Mouse (Mus musculus) neural tube, embryonic 14.5 days (tissue): Measurements from ENCODE around the gene Mpv17. TPM values are rescaled to one million over a fixed set of nuclear protein-coding genes. Genes with fewer than 3 reads are reported as not detected.
A peak's percentile ranks its signal among the peaks of the same experiment; 100 is the strongest.

Experiments used
- ATAC-seq: fragments of 200-750 bp; cut with Nextera tagmentation; 2 replicates; pipeline ENCODE4 v1.8.0; 2017; ENCODE audit warnings: low read depth, mild to moderate bottlenecking, moderate TSS enrichment, moderate library complexity
- H3K27ac ChIP-seq: fragments of 300-500 bp; sonication (generic); 2 replicates; pipeline ENCODE4 v1.5.1; 2014; ENCODE audit warnings: low read depth, mild to moderate bottlenecking, control low read depth, low read length, moderate library complexity, mixed read lengths
- H3K27me3 ChIP-seq: fragments of 300-500 bp; sonication (generic); 2 replicates; pipeline ENCODE4 v1.6.1; 2014; ENCODE audit warnings: low read length; ENCODE audit not compliant: control insufficient read depth, insufficient read depth
- H3K36me3 ChIP-seq: fragments of 300-500 bp; sonication (generic); 2 replicates; pipeline ENCODE4 v1.6.1; 2014; ENCODE audit warnings: low read length, mixed read lengths; ENCODE audit not compliant: control insufficient read depth, insufficient read depth
- H3K4me1 ChIP-seq: fragments of 300-500 bp; sonication (generic); 2 replicates; pipeline ENCODE4 v1.6.1; 2014; ENCODE audit warnings: low read length; ENCODE audit not compliant: control insufficient read depth, insufficient read depth
- H3K4me2 ChIP-seq: fragments of 300-500 bp; sonication (generic); 2 replicates; pipeline ENCODE4 v1.6.1; 2014; ENCODE audit warnings: mild to moderate bottlenecking, low read depth, low read length, control low read depth
- H3K4me3 ChIP-seq: fragments of 300-500 bp; sonication (generic); 2 replicates; pipeline ENCODE4 v1.5.1; 2014; ENCODE audit warnings: low read depth, low read length, control low read depth, mixed read lengths
- H3K9ac ChIP-seq: fragments of 300-500 bp; sonication (generic); replicated peaks from 2 replicates; pipeline ENCODE4 v1.6.1; 2014; ENCODE audit warnings: low read depth, mild to moderate bottlenecking, control low read depth, low read length, mixed read lengths
- H3K9me3 ChIP-seq: fragments of 300-500 bp; sonication (generic); 2 replicates; pipeline ENCODE4 v1.6.1; 2016; ENCODE audit warnings: low read length; ENCODE audit not compliant: control insufficient read depth
- WGBS: fragments of 180-500 bp; shearing (Covaris S2); extraction: QIAGEN DNeasy Blood & Tissue Kit; methylation state at CpG from one replicate; pipeline ENCODE4 v1.1.7; 2014; 5-methylcytosine and 5-hydroxymethylcytosine counted together
- polyA plus RNA-seq: library from polyadenylated mRNA; unstranded; fragments of >200 nt; fragmentation: Nextera tagmentation; extraction: Ambion mirVana; gene quantifications from 2 replicates; pipeline ENCODE4 v1.2.1, GENCODE M21; 2014

Mpv17 gene
- polyA plus RNA-seq, 1 experiment from 2014 or later = 58.3 TPM

- no peak for ATAC-seq
- Histone ChIP-seq H3K27me3 (no peaks in the 10 kb centered on the region), H3K4me2 (no peak overlapping the region), H3K9me3 (peaks cover 5% of the 10 kb centered on the region), H3K36me3 (peaks cover 66% of the 10 kb centered on the region), H3K27ac (no peak overlapping the region), H3K4me3 (no peak overlapping the region), H3K9ac (no peak overlapping the region), H3K4me1 (peaks cover 27% of the 10 kb centered on the region; the same call in 1 of the 2 replicates)
- WGBS = 85% methylated on average over 9 of the region's 9 CpGs
Observed at GRCm38 (mm10) chr5:31198170-31198569, 44.1 kb upstream of the Mpv17 start.

DNA sequence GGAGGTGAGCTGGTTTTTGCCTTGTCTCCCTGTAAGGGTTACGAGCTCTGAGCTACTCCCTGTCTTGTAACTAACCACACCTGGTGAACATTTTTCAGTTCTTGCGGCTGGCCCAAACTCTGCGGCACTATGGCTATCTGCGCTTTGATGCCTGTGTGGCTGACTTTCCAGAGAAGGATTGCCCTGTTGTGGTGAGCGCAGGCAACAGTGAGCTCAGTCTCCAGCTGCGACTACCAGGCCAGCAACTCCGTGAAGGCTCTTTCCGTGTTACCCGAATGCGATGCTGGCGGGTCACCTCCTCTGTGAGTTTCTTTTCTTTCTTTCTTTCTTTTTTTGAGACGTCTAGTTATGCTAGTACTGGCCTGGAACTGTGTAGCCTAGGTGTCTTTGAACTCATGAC, 43.0 kb upstream of the Mpv17 start:
- H3K4me3 ChIP-seq = no peak overlapping the region
- no peak for ATAC-seq
- H3K36me3 ChIP-seq = peaks cover 57% of the 10 kb centered on the region
- no peak overlapping the region for H3K4me2 ChIP-seq
- H3K9me3 ChIP-seq = peaks cover 5% of the 10 kb centered on the region
- no peak overlapping the region for H3K27ac ChIP-seq
- H3K9ac ChIP-seq = no peak overlapping the region
- 95% methylated on average over 12 of the region's 12 CpGs for WGBS
- no peaks in the 10 kb centered on the region for H3K27me3 ChIP-seq
- H3K4me1 ChIP-seq = peaks cover 23% of the 10 kb centered on the region

DNA sequence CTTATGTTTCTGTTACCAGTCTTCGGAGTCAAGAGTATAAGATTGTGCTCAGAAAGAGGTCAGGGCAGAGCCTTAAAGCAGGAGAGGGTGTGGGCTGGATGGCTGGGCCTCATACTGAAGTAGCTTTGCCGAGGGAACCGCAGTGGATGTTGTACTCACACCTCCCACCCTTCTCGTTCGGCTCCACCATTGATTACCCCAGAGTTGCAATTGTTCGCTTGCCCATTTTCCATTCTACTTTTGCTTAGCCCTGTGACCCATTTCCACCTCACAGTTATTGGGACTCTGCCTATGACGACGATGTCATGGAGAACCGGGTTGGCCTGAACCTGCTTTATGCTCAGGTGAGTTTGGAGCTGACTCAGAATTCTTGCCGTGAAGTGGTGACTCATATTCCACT, 42.2 kb upstream of the Mpv17 start:
- H3K36me3 ChIP-seq = peaks cover 57% of the 10 kb centered on the region
- WGBS = 92% methylated on average over 10 of the region's 10 CpGs
- peaks cover 29% of the 10 kb centered on the region for H3K4me1 ChIP-seq
- ATAC-seq = no peak
- H3K4me2 ChIP-seq = no peak overlapping the region
- no peak overlapping the region for H3K27ac ChIP-seq
- H3K9ac ChIP-seq = no peak overlapping the region
- no peak overlapping the region for H3K4me3 ChIP-seq
- peaks cover 5% of the 10 kb centered on the region for H3K9me3 ChIP-seq
- no peaks in the 10 kb centered on the region for H3K27me3 ChIP-seq

GRCm38 (mm10) chr5:31195671-31196070, 41.6 kb upstream of the Mpv17 start:
- Histone ChIP-seq H3K4me2 (no peak overlapping the region), H3K27me3 (no peaks in the 10 kb centered on the region), H3K36me3 (peaks cover 58% of the 10 kb centered on the region), H3K9me3 (peaks cover 5% of the 10 kb centered on the region), H3K4me3 (no peak overlapping the region), H3K9ac (no peak overlapping the region), H3K4me1 (peaks cover 25% of the 10 kb centered on the region), H3K27ac (no peak overlapping the region)
- 94% methylated on average over 4 of the region's 4 CpGs for WGBS
- ATAC-seq = no peak

- Histone ChIP-seq H3K4me1 (peaks cover 17% of the 10 kb centered on the region), H3K9me3 (no peaks in the 10 kb centered on the region), H3K4me2 (peak overlapping the region; percentile 95; the same call in 1 of the 2 replicates), H3K27me3 (no peaks in the 10 kb centered on the region), H3K36me3 (peaks cover 59% of the 10 kb centered on the region), H3K4me3 (peak overlapping the region; percentile 72; the same call in 1 of the 2 replicates), H3K9ac (no peak overlapping the region), H3K27ac (no peak overlapping the region)
- ATAC-seq = no peak
- 94% methylated on average over 16 of the region's 16 CpGs for WGBS
Observed at GRCm38 (mm10) chr5:31194486-31195485, 40.7 kb upstream of the Mpv17 start.

DNA sequence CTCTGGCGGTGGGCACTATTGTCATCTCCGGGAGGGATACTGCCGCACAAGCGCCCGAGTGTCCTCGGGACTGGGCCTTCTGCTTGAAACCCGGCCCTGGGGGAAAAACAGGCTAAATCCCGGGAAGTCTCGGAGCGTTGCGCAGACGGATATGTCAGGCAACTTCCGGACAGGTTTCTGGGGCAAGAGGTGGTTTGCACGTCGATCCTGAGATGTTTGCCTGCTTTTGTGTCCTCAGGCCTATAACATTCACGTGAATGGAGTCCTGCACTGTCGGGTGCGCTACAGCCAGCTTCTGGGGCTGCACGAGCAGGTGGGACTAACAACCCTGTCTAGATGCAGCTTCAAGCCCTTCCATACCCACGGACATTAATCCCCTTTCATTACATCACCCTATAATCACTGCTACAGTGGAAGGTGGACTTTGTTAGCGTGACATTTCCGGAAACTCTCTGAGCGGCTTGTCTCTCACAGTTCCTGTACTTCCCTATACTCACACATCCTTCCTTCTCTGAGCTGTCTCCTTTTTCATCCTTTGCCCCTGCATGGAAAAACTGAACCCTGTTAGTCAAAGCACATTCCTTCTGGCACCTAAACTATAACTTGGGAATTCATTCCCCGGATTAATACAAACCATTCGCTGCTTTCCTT, 39.7 kb upstream of the Mpv17 start:
- Histone ChIP-seq H3K36me3 (peaks cover 56% of the 10 kb centered on the region), H3K27ac (peak overlapping the region; percentile 80), H3K27me3 (no peaks in the 10 kb centered on the region), H3K4me1 (peaks cover 17% of the 10 kb centered on the region), H3K9ac (peak overlapping the region; percentile 74), H3K4me2 (peak overlapping the region; percentile 95), H3K4me3 (peak overlapping the region; percentile 72), H3K9me3 (no peaks in the 10 kb centered on the region)
- ATAC-seq = no peak
- 12% methylated on average over 25 of the region's 25 CpGs for WGBS

DNA sequence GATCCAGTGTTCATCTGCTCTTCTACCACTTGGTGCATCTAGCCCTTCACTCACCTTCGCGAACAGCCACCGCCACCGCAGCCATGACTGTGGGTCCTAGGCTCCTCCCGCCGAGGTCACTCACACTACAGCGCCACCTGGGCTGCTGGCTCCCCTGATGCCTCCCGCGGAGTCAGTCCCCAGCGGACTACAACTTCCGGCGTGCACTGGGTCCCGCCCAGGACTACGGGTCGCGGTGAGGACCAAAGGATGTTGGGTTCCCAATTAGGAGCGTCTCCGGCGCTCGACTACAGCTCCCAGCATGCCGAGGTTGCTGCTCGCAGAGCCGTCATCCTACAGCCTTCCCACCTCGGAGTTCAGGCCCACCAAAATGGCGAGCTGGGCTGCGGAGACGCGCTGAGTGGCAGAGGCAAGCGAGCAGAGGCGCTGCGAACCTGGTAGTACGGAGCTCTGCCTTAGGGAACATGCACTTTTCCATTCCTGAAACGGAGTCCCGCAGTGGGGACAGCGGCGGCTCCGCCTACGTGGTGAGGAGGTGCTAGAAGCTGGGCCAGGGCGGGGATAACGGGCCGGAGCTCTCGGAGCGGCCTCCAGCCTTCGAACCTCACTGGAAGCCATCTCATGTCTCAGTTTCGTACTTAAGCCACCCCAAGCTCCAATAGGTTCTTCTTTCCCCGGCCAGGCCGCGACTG, 39.0 kb upstream of the Mpv17 start, which contains the start of the genes Snx17 and Eif2b4:
Snx17 (plus strand) TSS at position 289 of the 692 bp plus-strand sequence.
Eif2b4 (minus strand) TSS at position 492 of the 692 bp plus-strand sequence.
- no peaks in the 10 kb centered on the region for H3K27me3 ChIP-seq
- peaks cover 17% of the 10 kb centered on the region for H3K4me1 ChIP-seq
- H3K4me3 ChIP-seq = peak within 1 kb of the TSS; percentile 72
- H3K9me3 ChIP-seq = no peaks in the 10 kb centered on the region
- H3K4me2 ChIP-seq = peak within 1 kb of the TSS; percentile 95
- peak within 1 kb of the TSS; percentile 80 for H3K27ac ChIP-seq
- under 1% methylated on average over 48 of the region's 48 CpGs for WGBS
- peak within 1 kb of the TSS; percentile 74 for H3K9ac ChIP-seq
- peak; percentile 97 for ATAC-seq
- H3K36me3 ChIP-seq = peaks cover 53% of the 10 kb centered on the region

DNA sequence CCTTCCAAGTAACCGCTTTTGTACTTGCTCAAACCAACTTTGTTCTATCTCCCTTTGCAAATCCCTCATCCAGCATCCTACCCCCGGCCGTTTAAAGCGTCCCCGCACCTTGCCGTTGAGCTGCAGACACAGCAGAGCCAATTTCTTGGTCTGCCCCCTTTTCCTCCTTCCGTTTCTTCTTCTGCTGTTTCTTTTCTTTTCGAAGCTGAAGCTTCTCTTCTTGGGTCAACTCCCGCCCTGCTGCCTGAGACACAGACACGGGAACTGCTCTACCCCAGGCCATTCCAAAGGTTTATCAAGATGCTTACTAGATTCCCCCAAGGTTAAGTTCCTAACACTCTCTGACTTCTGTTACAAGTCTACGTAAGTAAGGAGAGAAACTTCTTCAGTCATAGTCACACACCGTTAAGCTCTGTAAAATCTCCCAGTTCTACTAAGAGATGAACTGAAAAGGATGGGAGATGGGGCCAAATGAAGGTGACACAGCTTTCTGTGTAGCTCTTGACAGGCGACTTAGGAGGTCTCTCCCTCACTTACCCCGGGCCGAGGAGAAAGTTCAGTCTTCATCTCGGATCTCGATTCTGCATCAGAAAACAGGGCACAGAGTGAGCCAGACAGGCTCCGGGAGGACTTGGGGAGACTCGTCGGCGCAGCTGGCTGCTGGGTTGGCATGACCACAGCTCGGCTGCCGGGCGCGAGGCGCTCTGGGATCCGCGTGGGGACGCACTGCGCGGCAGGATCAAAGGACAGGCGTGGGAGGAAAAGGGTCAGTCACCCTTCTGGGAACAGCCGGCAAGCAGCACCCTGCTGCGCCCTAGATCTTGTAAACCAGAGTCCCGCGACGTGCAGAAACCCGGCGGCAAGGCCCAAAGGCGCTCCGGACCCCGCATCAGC, 38.2 kb upstream of the Mpv17 start:
- H3K27ac ChIP-seq = peak overlapping the region; percentile 72; the same call in 1 of the 2 replicates
- peaks cover 53% of the 10 kb centered on the region for H3K36me3 ChIP-seq
- peak overlapping the region; percentile 72 for H3K4me3 ChIP-seq
- peak; percentile 53 for ATAC-seq
- H3K27me3 ChIP-seq = no peaks in the 10 kb centered on the region
- H3K9ac ChIP-seq = peak overlapping the region; percentile 67
- peaks cover 17% of the 10 kb centered on the region for H3K4me1 ChIP-seq
- H3K4me2 ChIP-seq = peak overlapping the region; percentile 78
- 17% methylated on average over 41 of the region's 42 CpGs for WGBS
- no peaks in the 10 kb centered on the region for H3K9me3 ChIP-seq
